Mouse (Mus musculus) ES-Bruce4 (cell line): ENCODE data around the gene Ces3b. TPM values are rescaled to one million over a fixed set of nuclear protein-coding genes. Genes with fewer than 3 reads are reported as not detected.
"Not testable (repeated sequence)": the region's sequence is repeated elsewhere in the genome, so short reads cannot be mapped to it uniquely, and the experiment has no call there.

ENCODE experiments used
- H3K27ac ChIP-seq: 2 replicates; pipeline ENCODE4 v1.5.1; 2012; ENCODE audit warnings: low read length, inconsistent platforms; ENCODE audit not compliant: insufficient read depth
- H3K27me3 ChIP-seq: 2 replicates; pipeline ENCODE4 v1.6.1; 2012; ENCODE audit warnings: mild to moderate bottlenecking, low read length, inconsistent platforms; ENCODE audit not compliant: control insufficient read depth, poor library complexity, insufficient read depth, severe bottlenecking
- H3K36me3 ChIP-seq: 2 replicates; pipeline ENCODE4 v1.6.1; 2012; ENCODE audit warnings: inconsistent platforms, mild to moderate bottlenecking, low read length, moderate library complexity; ENCODE audit not compliant: control insufficient read depth, poor library complexity, insufficient read depth, severe bottlenecking
- H3K4me1 ChIP-seq: one replicate; pipeline ENCODE4 v1.8.1; 2011; ENCODE audit warnings: low read length; ENCODE audit not compliant: control insufficient read depth, insufficient read depth
- H3K4me3 ChIP-seq: 2 replicates; pipeline ENCODE4 v1.5.1; 2011; ENCODE audit warnings: low read depth, mild to moderate bottlenecking, low read length
- H3K9ac ChIP-seq: 2 replicates; pipeline ENCODE4 v1.6.1; 2012; ENCODE audit warnings: low read depth, mild to moderate bottlenecking, inconsistent platforms; ENCODE audit not compliant: poor library complexity, severe bottlenecking
- H3K9me3 ChIP-seq: replicated peaks from 2 replicates; pipeline ENCODE4 v1.6.1; 2012; ENCODE audit warnings: mild to moderate bottlenecking, low read length, inconsistent platforms; ENCODE audit not compliant: control insufficient read depth, poor library complexity, insufficient read depth, severe bottlenecking
- CTCF ChIP-seq: IDR thresholded peaks from one replicate; pipeline ENCODE4 v1.8.1; 2011; ENCODE audit warnings: low read depth, low read length
- EP300 ChIP-seq: IDR thresholded peaks from 2 replicates; pipeline ENCODE4 v1.6.1; 2011; ENCODE audit warnings: low read depth, low read length; ENCODE audit not compliant: insufficient read depth
- POLR2A ChIP-seq: IDR thresholded peaks from one replicate; pipeline ENCODE4 v1.8.1; 2011; ENCODE audit warnings: low read length; ENCODE audit not compliant: insufficient read depth
- polyA plus RNA-seq: library from polyadenylated mRNA; stranded (reverse); fragments of >200 nt; gene quantifications from 2 replicates; pipeline ENCODE4 v1.2.4, GENCODE M21; 2011; ENCODE audit warnings: low read depth; ENCODE audit not compliant: missing spikeins, insufficient read depth, insufficient read length

Gene Ces3b
- polyA plus RNA-seq, 1 experiment = not detected

DNA sequence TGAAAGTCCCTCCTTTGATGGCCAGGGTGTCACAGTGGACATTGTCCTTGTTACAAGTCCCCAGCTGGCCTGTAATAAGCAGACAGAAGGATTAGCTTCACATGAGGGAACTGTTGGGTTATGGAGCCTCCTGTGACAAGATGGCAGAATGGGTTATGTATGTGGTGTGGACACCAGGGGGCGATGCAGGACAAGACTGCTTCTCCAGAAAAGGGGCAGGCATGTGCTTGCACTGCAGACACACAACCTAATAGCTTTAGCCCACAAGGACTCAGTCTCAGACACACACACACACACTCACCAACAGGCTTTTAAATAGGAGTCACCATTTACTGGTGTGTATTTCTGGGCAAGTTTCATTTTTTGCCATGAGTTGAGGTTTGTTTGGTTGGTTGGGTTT lies 16.8 kb upstream of the Ces3b start:
- H3K27ac ChIP-seq = no peak overlapping the region
- no peaks in the 10 kb centered on the region; the same call in 1 of the 2 replicates for H3K27me3 ChIP-seq
- TF ChIP-seq EP300 = no peak
- TF ChIP-seq CTCF = peak; percentile 82
- H3K4me3 ChIP-seq = no peak overlapping the region
- H3K4me1 ChIP-seq = no peaks in the 10 kb centered on the region
- H3K36me3 ChIP-seq = no peaks in the 10 kb centered on the region
- H3K9ac ChIP-seq = no peak overlapping the region
- H3K9me3 ChIP-seq = no peaks in the 10 kb centered on the region

DNA sequence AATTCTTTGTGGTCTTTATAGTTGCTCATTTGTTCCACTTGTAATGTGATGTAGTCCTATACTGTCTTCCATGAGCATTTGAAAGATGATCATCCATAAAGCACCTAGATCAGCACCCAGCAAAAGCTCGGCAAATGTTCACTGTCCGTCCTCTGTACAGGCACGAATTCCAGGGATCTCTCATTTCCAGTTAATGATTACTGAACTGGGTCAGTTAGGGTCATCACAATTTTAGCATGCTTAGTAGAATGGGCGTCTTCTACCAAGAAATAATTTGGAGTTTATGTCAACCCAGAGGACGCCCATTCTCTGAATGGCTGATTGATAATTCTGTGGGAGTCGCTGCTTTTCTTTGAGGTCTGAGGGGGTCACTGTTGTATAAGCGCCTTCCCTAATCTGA lies 15.6 kb upstream of the Ces3b start:
- not testable (repeated sequence) for H3K27ac ChIP-seq, H3K36me3 ChIP-seq, H3K4me3 ChIP-seq, H3K9ac ChIP-seq, H3K27me3 ChIP-seq, H3K9me3 ChIP-seq, H3K4me1 ChIP-seq

DNA sequence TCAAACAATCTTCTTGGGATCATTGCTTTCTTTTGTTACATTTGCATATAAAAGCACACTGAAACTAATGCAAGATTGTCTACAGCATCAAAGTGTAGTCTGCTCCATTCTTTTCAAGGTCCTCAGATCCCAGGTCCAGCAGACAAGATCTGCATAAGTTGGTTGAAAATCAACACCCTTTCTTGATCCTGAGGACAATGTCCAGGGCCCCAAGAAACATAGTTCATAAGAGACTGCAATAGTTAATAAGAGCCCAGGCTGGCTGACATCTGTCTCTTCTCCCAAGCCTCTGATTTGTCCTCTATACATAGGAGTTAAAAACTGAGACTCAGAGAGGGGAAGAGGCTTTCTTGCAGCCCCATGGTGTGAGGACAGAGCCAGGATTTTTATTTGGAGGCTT lies 14.6 kb upstream of the Ces3b start:
- Histone ChIP-seq H3K27me3 (no peaks in the 10 kb centered on the region; the same call in 1 of the 2 replicates), H3K36me3 (no peaks in the 10 kb centered on the region), H3K4me1 (no peaks in the 10 kb centered on the region), H3K4me3 (no peak overlapping the region), H3K9me3 (peaks cover 3% of the 10 kb centered on the region), H3K27ac (no peak overlapping the region), H3K9ac (no peak overlapping the region)
- TF ChIP-seq EP300 (no peak), CTCF (no peak), POLR2A (no peak)

DNA sequence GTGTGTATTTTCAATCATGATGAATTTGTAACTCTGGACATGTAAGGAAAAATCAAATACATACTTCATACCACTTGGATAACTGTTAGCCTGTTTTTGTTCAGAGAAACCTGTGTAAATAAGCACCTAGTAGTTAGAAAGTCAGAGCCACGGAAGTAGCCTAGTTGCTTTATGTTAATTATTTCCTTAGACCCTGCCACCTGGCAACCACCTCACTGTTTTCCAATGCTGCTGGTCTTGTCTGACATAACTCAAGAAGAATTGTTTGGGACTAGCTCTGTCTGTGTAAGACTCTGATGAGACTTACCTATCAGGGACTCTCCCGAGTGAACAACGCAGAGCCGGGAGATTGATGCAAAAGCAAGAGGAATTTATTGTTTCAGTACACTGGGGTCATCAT lies 7.0 kb upstream of the Ces3b start:
- Histone ChIP-seq H3K27me3 (no peaks in the 10 kb centered on the region), H3K27ac (no peak overlapping the region), H3K36me3 (no peaks in the 10 kb centered on the region), H3K4me3 (no peak overlapping the region), H3K9ac (no peak overlapping the region), H3K4me1 (no peaks in the 10 kb centered on the region), H3K9me3 (peaks cover 5% of the 10 kb centered on the region)
- TF ChIP-seq EP300 (no peak), POLR2A (no peak), CTCF (no peak)

DNA sequence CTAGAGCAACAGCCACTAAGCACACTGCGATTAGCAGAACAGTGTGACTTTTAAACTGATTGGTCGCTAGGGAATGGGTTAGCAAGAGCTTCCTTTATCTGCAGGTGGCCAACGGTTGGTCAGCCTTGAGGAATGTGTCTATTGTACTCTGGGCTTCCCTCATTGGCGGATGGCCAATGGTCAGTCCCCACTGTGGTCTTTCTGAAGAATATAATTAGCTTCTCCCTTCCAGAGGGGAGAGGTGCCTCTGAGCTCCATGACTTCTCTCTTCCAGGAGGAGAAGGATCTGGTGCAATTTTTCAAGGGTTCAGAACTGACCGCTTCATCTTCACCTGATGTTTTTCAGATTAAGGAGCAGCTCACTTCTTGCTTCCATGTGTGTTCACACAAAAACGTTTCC lies 6.5 kb upstream of the Ces3b start:
- H3K4me1 ChIP-seq = no peaks in the 10 kb centered on the region
- TF ChIP-seq CTCF = no peak
- TF ChIP-seq POLR2A = no peak
- TF ChIP-seq EP300 = no peak
- no peak overlapping the region for H3K27ac ChIP-seq
- H3K9me3 ChIP-seq = peaks cover 5% of the 10 kb centered on the region
- H3K36me3 ChIP-seq = no peaks in the 10 kb centered on the region
- no peaks in the 10 kb centered on the region for H3K27me3 ChIP-seq
- no peak overlapping the region for H3K9ac ChIP-seq
- no peak overlapping the region for H3K4me3 ChIP-seq

DNA sequence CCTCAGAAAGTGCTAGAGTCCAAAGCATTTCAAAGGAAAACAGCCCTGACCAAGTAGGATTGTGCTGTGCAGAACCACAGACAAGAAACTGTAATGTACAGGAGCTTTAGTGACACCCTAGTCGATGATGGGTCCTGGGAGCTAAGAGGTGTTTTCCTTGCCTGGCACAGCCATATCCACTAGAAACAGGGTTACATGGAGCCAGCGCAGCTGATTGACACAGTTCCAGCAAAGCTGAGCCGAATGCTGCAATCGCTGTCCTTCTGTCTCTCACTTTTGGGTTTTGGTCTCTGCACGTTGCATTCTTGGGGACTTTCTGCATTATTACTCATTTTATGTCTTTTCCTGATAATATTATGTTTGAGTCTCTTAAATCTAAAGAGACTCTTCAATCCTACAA lies 5.0 kb upstream of the Ces3b start:
- Histone ChIP-seq H3K4me3 (no peak overlapping the region), H3K36me3 (no peaks in the 10 kb centered on the region), H3K9me3 (peaks cover 5% of the 10 kb centered on the region), H3K4me1 (no peaks in the 10 kb centered on the region), H3K27ac (no peak overlapping the region), H3K27me3 (no peaks in the 10 kb centered on the region), H3K9ac (no peak overlapping the region)
- no peak for TF ChIP-seq POLR2A
- no peak for TF ChIP-seq CTCF
- TF ChIP-seq EP300 = no peak
